Mouse (Mus musculus): ENCODE measurements at regions not wholly inside any gene's neighbourhood (a gene's known extent, or its start where the extent isn't known, plus 50 kb on each side); places are given as distances from the start of the nearest gene placed in this dataset.

DNA sequence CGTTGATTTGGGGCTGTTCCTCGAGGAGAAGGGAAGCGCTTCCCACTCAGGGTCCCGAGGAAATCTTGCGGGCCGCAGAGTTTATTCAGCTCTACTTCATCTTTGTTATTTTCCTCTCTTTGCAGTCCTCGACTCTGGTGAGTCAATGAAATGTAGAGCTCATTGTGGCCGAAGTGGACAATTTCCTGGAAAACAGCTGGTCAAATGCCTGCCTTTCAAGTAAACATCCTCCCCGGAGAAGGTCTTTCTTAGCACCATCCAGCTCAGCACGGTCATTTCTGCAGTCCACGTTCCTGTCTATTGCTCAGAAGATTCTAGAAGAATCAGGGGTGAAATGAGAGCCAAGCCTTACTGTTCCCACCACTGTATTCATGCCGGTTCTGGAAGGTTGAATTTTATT is 133.0 kb downstream of the Bcas1 start:
- TF ChIP-seq CTCF (IDR thresholded peaks at IDR 0.05) = no peak
- DNase-seq = no peak
- intact Hi-C loops (cut with DNase I) = no loop called here
- no peak overlapping the region for H3K4me3 ChIP-seq
- H3K27ac ChIP-seq = no peak overlapping the region; the same call in 1 of the 2 replicates

GRCm38 (mm10) chr2:170291841-170292655 is 135.6 kb downstream of the Bcas1 start:
- Histone ChIP-seq H3K27ac (peak overlapping the region; percentile 64), H3K4me3 (no peak overlapping the region)
- TF ChIP-seq CTCF (IDR thresholded peaks at IDR 0.05) = no peak
- intact Hi-C loops (cut with DNase I) = no loop called here
- DNase-seq = no peak

- intact Hi-C loops (cut with DNase I) = no loop called here
- no peak for DNase-seq
- H3K27ac ChIP-seq = no peak overlapping the region
- no peak for TF ChIP-seq CTCF (IDR thresholded peaks at IDR 0.05)
- no peak overlapping the region for H3K4me3 ChIP-seq
These were observed 138.2 kb downstream of the Bcas1 start for GRCm38 (mm10) chr2:170289378-170289960.

- no peak for DNase-seq
- TF ChIP-seq CTCF (IDR thresholded peaks at IDR 0.05) = no peak
- Histone ChIP-seq H3K27ac (peak overlapping the region; percentile 57; the same call in 1 of the 2 replicates), H3K4me3 (no peak overlapping the region)
- intact Hi-C loops (cut with DNase I) = no loop called here
These were observed 138.9 kb downstream of the Bcas1 start for GRCm38 (mm10) chr2:170288787-170289186.

DNA sequence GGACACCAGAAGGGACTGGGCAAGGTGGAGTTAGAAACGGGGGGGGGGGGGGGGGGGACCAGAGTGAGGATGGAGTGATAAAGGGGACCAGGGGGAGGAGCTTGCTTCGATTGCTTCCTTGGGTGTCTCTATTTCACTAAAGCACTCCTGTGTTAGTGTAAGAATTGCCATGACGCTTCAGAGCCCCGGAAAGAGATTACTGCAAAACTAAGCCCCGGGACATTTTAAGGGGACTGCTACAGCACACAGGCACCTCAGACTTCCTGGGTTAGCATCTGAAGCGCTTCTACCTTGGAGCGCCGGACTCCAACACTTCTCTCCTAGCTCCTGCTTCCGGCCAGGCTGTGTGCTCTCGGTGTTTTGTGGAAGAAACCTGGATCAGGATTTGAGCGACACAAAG is 139.4 kb downstream of the Bcas1 start:
- no peak for DNase-seq
- intact Hi-C loops (cut with DNase I) = no loop called here
- TF ChIP-seq CTCF (IDR thresholded peaks at IDR 0.05) = no peak
- peak overlapping the region; percentile 73 for H3K4me3 ChIP-seq
- H3K27ac ChIP-seq = peak overlapping the region; percentile 57

- no peak for TF ChIP-seq CTCF (IDR thresholded peaks at IDR 0.05)
- intact Hi-C loops (cut with DNase I) = no loop called here
- DNase-seq = peak; percentile 65
- peak overlapping the region; percentile 73 for H3K4me3 ChIP-seq
- H3K27ac ChIP-seq = peak overlapping the region; percentile 78
These were observed 139.5 kb upstream of the Zfp217 start for GRCm38 (mm10) chr2:170287301-170287885.

DNA sequence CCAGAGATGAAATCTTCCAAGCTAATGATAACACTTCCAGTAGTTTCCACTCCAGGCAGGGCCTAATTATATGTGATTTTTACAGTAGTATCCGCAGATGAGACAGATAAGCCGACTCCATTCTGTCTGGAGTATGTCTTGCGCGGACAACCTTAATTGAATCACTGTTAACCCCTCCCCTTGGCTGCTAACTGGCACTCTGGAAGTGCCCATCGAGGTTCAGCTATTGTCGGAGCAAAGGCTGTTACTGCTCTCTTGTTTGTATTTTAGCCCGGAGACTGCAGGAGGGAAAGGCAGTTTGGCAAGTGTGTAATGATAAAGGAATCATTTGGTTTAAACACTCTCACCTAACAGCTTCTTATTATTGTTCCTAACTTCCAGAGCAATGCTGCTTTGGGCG is 138.9 kb upstream of the Zfp217 start:
- peak overlapping the region; percentile 78 for H3K27ac ChIP-seq
- intact Hi-C loops (cut with DNase I) = no loop called here
- no peak for TF ChIP-seq CTCF (IDR thresholded peaks at IDR 0.05)
- peak overlapping the region; percentile 73 for H3K4me3 ChIP-seq
- no peak for DNase-seq

- intact Hi-C loops (cut with DNase I) = no loop called here
- no peak overlapping the region for H3K4me3 ChIP-seq
- no peak for DNase-seq
- H3K27ac ChIP-seq = no peak overlapping the region
- no peak for TF ChIP-seq CTCF (IDR thresholded peaks at IDR 0.05)
These were observed 134.6 kb upstream of the Zfp217 start for GRCm38 (mm10) chr2:170282463-170282862.

- intact Hi-C loops (cut with DNase I) = no loop called here
- TF ChIP-seq CTCF (IDR thresholded peaks at IDR 0.05) = no peak
- DNase-seq = no peak
- H3K4me3 ChIP-seq = no peak overlapping the region
- no peak overlapping the region for H3K27ac ChIP-seq
These were observed 133.6 kb upstream of the Zfp217 start for GRCm38 (mm10) chr2:170281311-170282008.

DNA sequence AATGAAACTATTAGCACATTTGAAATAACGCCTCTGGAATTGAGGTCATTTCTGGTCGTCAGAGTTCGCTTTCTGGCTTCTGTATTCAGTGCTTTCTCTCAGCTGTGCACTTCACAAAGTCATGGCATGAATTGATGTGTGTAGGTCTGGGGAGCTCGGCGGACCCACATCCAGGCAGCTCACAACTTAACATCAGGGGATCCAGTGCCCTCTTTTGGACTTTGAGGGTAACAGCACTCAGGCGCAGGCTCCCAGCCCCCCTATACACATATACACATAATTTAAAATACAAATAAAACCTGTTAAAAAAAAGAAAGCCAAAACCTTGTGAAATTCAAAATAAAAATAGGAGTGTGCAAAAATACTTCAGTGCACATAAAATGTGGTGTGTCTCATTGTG is 132.8 kb upstream of the Zfp217 start:
- intact Hi-C loops (cut with DNase I) = no loop called here
- peak; percentile 53 for TF ChIP-seq CTCF (IDR thresholded peaks at IDR 0.05)
- no peak for DNase-seq
- H3K4me3 ChIP-seq = no peak overlapping the region
- no peak overlapping the region for H3K27ac ChIP-seq

DNA sequence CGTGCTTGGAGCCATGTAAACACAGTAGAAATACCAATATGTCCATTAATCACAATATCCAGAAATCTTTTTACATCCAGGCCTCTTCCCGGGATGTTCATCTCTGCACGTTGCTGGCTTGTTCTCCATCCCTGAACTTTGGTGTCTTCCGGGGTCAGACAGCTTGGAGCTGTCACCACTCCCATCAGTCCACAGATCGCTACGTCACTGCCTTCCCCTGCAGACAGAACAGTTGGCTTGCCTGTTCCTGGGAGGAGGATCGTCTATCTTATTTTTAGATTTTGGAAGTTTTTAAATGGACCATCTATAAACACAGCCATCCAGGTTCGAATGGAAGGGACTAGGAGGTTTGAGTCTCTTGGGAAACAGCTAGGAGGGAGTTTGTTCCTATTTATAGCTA is 130.0 kb upstream of the Zfp217 start:
- no peak overlapping the region for H3K27ac ChIP-seq
- intact Hi-C loops (cut with DNase I) = no loop called here
- H3K4me3 ChIP-seq = no peak overlapping the region
- no peak for DNase-seq
- TF ChIP-seq CTCF (IDR thresholded peaks at IDR 0.05) = no peak

DNA sequence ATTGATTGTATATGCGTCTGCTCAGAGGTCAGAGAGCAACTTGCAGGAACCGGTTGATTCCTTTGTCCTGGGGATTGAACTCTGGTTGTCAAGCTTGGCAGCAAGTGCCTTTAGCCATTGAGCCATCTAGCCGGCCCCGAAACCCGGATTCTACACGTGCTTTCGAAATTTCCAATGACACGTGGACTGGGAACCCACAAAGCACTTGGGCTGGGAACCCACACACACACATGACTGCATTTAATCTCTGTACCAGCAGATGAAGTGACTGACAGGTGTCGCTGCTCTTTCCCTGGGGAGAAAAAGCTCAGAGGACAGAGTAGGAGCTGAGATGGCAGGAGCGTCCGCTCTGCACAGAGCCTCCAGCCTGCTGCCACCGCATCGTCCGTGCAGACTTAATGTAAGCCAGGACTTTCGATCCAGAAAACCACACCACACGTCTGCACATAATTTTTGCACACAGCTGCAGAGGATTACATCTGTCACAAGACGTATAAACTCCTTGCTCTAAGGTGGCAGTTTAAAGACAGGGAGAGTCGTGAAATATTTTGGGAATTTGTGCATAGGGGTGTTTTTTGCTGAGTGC is 129.4 kb upstream of the Zfp217 start:
- no peak for DNase-seq
- Histone ChIP-seq H3K27ac (no peak overlapping the region), H3K4me3 (no peak overlapping the region)
- no peak for TF ChIP-seq CTCF (IDR thresholded peaks at IDR 0.05)
- intact Hi-C loops (cut with DNase I) = no loop called here

All from gastrocnemius, adult 2 months (tissue).